Mouse (Mus musculus) central nervous system, embryonic 11.5 days (tissue): ENCODE results near the gene Rcc1l. TPM values are rescaled to one million over a fixed set of nuclear protein-coding genes. Genes with fewer than 3 reads are reported as not detected.

Experiments used
- polyA plus RNA-seq: library from polyadenylated mRNA; depleted of rRNA; stranded (reverse); fragments of >200 nt; gene quantifications from 2 replicates; pipeline ENCODE4 v1.2.3, GENCODE M21; 2012; rRNA removed

The Rcc1l gene
- 23.8 and 26.1 TPM in 2 replicates for polyA plus RNA-seq

GRCm38 (mm10) chr5:134176169-134176881, at the start of gene Rcc1l:
Gene Rcc1l (minus strand): TSS chr5:134176774.

GRCm38 (mm10) chr5:134183880-134184808, 7.6 kb upstream of the Rcc1l start, which contains the start of gene Gtf2ird2:
Gene Gtf2ird2 (plus strand): TSS chr5:134184019.

GRCm38 (mm10) chr5:134099496-134100211, 76.9 kb downstream of the Rcc1l start, which contains the start of gene Castor2:
Gene Castor2 (plus strand): TSS chr5:134099711.

Other genes with a start within 250 kb of the Rcc1l start
- 9.8 and 10.6 TPM in 2 replicates for gene Castor2, start 77.1 kb downstream of the Rcc1l start, polyA plus RNA-seq
- gene Gtf2ird2, start 7.2 kb upstream of the Rcc1l start, polyA plus RNA-seq, result 13.9 and 14.8 TPM in 2 replicates
- gene Ncf1, start 52.9 kb upstream of the Rcc1l start, polyA plus RNA-seq, result 3.6 and 5.9 TPM in 2 replicates
- 203 and 272 TPM in 2 replicates for gene Gtf2i, start 138.0 kb upstream of the Rcc1l start, polyA plus RNA-seq